Mouse (Mus musculus): ENCODE measurements around the gene Ube2j2.

DNA sequence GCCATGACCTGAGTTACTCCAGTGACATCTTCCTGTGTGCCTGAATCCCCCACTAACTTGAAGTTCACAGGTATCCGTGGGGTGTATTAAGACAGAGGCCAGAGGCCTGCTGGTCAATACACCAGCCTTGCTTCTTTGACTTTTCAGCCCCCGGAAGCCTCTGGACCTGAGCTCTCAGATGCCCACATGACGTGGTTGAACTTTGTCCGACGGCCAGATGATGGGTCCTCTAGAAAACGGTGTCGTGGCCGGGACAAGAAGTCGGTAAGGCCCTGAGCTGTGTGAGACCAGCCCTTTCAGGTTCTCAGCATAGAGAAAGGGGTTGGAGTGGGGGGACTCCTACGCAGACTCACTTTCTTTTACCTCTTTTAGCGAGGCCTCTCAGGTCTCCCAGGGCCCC lies 20.8 kb downstream of the Ube2j2 start:
- no peak for TF ChIP-seq CTCF (IDR thresholded peaks at IDR 0.05; ENCODE audit: control insufficient read depth, insufficient read depth, low read length)
- TF ChIP-seq POLR2A (IDR thresholded peaks at IDR 0.05; ENCODE audit: borderline replicate concordance, control insufficient read depth, low read depth, low read length): no peak
